Mouse (Mus musculus) kidney, embryonic 15.5 days (tissue): Measurements from ENCODE around the gene Arid1a. TPM values are rescaled to one million over a fixed set of nuclear protein-coding genes. Genes with fewer than 3 reads are reported as not detected.
A peak's percentile ranks its signal among the peaks of the same experiment; 100 is the strongest.

Experiments
- ATAC-seq: fragments of 200-750 bp; cut with Nextera tagmentation; replicated peaks from 2 replicates; pipeline ENCODE4 v1.8.0; 2017; ENCODE audit warnings: moderate TSS enrichment; ENCODE audit not compliant: low FRiP score
- H3K27ac ChIP-seq: fragments of 300-500 bp; sonication (generic); 2 replicates; pipeline ENCODE4 v1.5.1; 2015; ENCODE audit warnings: mild to moderate bottlenecking, inconsistent platforms
- H3K27me3 ChIP-seq: fragments of 300-500 bp; sonication (generic); 2 replicates; pipeline ENCODE4 v1.6.1; 2015; ENCODE audit warnings: inconsistent platforms
- H3K36me3 ChIP-seq: fragments of 300-500 bp; sonication (generic); 2 replicates; pipeline ENCODE4 v1.6.1; 2015; ENCODE audit warnings: inconsistent platforms
- H3K4me1 ChIP-seq: fragments of 300-500 bp; sonication (generic); 2 replicates; pipeline ENCODE4 v1.6.1; 2015; ENCODE audit warnings: inconsistent platforms
- H3K4me2 ChIP-seq: fragments of 300-500 bp; sonication (generic); 2 replicates; pipeline ENCODE4 v1.6.1; 2015; ENCODE audit warnings: moderate library complexity, mild to moderate bottlenecking, inconsistent platforms
- H3K4me3 ChIP-seq: fragments of 300-500 bp; sonication (generic); replicated peaks from 2 replicates; pipeline ENCODE4 v1.5.1; 2015; ENCODE audit warnings: mild to moderate bottlenecking, inconsistent platforms
- H3K9ac ChIP-seq: fragments of 300-500 bp; sonication (generic); 2 replicates; pipeline ENCODE4 v1.6.1; 2015; ENCODE audit warnings: mild to moderate bottlenecking, inconsistent platforms
- H3K9me3 ChIP-seq: fragments of 300-500 bp; sonication (generic); replicated peaks from 2 replicates; pipeline ENCODE4 v1.6.1; 2016; ENCODE audit warnings: inconsistent platforms
- WGBS: fragments of 180-500 bp; shearing (Covaris S2); methylation state at CpG from one replicate; pipeline ENCODE4 v1.1.7; 2015; ENCODE audit warnings: mixed read lengths; 5-methylcytosine and 5-hydroxymethylcytosine counted together
- polyA plus RNA-seq: library from polyadenylated mRNA; unstranded; fragments of >200 nt; fragmentation: Nextera tagmentation; extraction: Ambion mirVana; gene quantifications from 2 replicates; pipeline ENCODE4 v1.2.1, GENCODE M21; 2015

Arid1a gene
- polyA plus RNA-seq, 1 experiment from 2014 or later = 36.1 TPM

DNA sequence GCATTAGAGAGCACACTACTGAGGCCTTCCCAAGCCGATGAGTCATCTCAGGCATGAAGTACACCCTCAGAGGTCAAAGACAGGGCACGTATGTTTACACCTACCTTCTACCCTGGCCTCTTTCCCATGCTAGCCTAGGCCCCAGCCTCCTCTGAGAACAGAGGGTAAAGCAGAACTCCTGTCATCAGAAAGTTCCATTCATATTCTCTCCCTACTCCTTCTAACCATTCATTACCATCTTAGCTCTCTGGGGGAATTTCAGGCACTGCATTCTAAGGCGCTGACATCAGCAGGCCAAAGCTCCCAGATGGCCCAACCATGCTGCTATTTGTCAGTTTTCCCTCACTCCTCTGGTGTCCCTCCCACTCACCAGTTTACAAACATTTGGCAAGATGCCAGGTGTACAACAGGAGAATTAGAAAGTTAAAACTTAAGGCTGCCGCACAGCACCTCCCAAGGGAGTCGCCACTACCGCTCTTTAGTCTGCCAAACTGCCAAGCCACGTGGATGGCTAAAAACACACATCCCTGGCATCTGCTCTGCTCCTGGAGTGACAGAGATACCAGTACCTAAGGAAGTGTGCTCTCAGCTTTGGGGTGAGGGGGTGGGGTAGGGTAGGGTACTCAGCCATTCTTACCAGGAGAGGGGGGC is 68.0 kb downstream of the Arid1a start:
- no peak overlapping the region for H3K9ac ChIP-seq
- peaks cover 100% of the 10 kb centered on the region for H3K36me3 ChIP-seq
- no peak overlapping the region for H3K27ac ChIP-seq
- no peaks in the 10 kb centered on the region for H3K27me3 ChIP-seq
- WGBS = 63% methylated on average over 7 of the region's 7 CpGs
- no peak overlapping the region for H3K4me2 ChIP-seq
- ATAC-seq = 0 out of 2 replicates have a peak, but pooled peaks have one; percentile 19
- H3K4me3 ChIP-seq = no peak overlapping the region
- H3K4me1 ChIP-seq = peaks cover 43% of the 10 kb centered on the region
- H3K9me3 ChIP-seq = no peaks in the 10 kb centered on the region

DNA sequence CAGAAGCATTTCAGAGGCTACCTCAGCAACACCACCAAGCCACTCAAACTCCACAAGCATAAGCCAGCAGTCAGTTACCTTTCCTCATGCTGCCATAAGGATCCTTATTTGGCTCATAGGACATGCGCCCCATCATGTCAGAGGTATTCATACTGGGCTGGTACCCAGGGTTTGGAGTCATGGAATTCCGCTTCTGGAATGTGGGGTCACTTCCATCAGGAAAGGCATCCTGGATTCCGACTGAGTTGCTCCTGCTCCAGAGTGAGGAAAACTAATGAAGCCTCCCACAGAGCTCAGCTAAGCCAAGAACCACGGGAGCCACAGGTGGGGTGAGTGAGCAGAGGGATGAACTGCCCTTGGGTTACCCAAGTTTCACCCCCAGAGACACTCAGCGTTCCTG is 69.4 kb downstream of the Arid1a start:
- no peak for ATAC-seq
- Histone ChIP-seq H3K36me3 (peaks cover 98% of the 10 kb centered on the region), H3K9ac (no peak overlapping the region), H3K4me1 (peaks cover 38% of the 10 kb centered on the region), H3K27ac (no peak overlapping the region), H3K27me3 (no peaks in the 10 kb centered on the region), H3K4me3 (no peak overlapping the region), H3K9me3 (no peaks in the 10 kb centered on the region), H3K4me2 (no peak overlapping the region)
- 80% methylated on average over 5 of the region's 5 CpGs for WGBS

DNA sequence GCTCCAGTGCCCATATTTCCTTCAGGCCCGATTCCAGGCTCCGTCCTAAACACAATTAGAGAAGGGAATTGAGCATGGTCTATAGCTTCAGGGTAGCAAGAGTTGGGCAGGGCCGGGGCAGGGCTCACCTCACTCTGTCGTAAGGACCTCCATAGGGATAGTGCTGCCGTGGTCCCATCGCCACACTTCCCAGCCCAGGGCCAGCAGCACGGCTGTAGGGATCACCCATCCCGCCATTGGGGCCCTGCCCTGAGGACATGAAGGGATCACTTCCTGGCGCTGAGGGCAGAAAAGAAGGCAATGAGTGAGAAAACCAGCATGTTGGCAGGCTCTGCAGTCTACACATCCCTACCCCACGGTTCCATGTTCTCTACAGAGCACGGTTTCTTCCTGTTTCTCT is 70.1 kb downstream of the Arid1a start:
- Histone ChIP-seq H3K4me1 (peaks cover 31% of the 10 kb centered on the region), H3K4me2 (no peak overlapping the region), H3K27ac (no peak overlapping the region), H3K4me3 (no peak overlapping the region), H3K9ac (no peak overlapping the region), H3K9me3 (no peaks in the 10 kb centered on the region), H3K27me3 (no peaks in the 10 kb centered on the region), H3K36me3 (peaks cover 98% of the 10 kb centered on the region)
- 92% methylated on average over 11 of the region's 11 CpGs for WGBS
- ATAC-seq = no peak

DNA sequence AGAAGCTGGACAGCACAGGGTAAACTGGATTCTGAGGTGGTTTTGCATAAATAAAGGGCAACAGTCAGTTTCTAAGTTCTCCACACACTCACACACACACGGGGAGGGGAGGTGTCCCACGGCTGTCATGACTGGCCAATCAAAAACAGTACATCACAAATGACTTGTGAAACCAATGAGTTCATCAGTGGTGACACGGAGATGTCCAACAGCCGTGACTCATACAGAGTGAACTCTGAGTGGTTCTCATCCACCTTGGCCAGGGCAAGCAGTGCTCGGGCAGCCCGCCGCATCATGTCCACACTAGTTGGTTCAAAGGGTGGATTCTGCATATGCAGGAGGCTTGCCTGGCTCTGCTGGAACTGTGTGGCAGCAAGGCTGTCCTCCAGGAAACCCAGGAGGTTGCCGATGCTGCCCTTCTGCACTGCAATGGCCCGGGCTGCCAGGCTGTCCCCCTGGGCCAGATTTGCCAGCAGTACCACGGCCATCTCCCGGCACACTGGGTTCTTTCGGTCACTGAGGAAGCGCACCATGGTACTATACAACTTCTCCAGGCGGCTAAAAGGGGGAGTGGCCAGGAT is 76.3 kb downstream of the Arid1a start:
- H3K4me2 ChIP-seq = no peak overlapping the region
- peaks cover 72% of the 10 kb centered on the region for H3K36me3 ChIP-seq
- H3K27me3 ChIP-seq = no peaks in the 10 kb centered on the region
- 87% methylated on average over 14 of the region's 14 CpGs for WGBS
- ATAC-seq = no peak
- H3K27ac ChIP-seq = no peak overlapping the region
- H3K9me3 ChIP-seq = no peaks in the 10 kb centered on the region
- no peak overlapping the region for H3K4me3 ChIP-seq
- H3K9ac ChIP-seq = no peak overlapping the region
- peaks cover 26% of the 10 kb centered on the region for H3K4me1 ChIP-seq

DNA sequence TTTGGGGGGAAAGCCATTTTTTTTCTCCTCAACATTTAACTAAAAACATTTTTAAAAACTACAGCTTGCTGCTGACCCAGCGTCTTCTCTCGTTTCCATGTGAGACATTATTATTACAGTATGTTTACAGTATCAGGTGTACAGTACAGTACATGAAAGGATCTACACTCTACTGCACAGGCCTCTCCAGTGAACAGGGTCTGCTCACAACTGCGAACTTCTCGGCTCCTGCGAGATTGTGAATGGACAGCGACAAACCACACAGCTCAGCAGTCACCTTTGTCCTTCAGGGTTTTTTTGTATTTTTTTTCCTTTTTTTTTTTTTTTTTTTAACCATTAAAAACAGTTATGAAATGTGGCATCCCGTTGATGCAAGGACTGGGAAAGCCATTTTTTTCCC is 76.9 kb downstream of the Arid1a start:
- Histone ChIP-seq H3K4me1 (peaks cover 33% of the 10 kb centered on the region), H3K36me3 (peaks cover 66% of the 10 kb centered on the region), H3K4me2 (no peak overlapping the region), H3K9ac (no peak overlapping the region), H3K27ac (no peak overlapping the region), H3K27me3 (no peaks in the 10 kb centered on the region), H3K9me3 (no peaks in the 10 kb centered on the region), H3K4me3 (no peak overlapping the region)
- no peak for ATAC-seq
- WGBS = 80% methylated on average over 7 of the region's 7 CpGs

DNA sequence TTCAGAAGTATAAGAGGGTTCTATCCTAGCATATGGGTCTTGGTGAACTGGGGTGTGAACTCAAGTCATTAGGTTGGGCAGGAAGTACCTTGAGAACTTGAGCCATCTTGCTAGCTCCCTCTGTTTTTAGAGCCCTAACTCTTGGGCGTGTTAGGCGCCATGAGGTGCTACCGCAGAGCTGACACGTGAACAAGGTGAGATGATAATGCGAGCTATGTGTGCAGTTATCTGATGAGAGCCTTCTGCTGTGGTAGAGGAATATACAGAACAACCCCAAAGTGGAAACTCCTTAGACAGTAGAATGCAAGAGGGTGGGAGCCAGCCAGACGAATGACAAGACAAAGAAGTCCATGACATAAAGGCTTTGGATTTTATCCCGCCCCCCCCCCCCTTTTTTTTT is 79.3 kb downstream of the Arid1a start:
- Histone ChIP-seq H3K4me2 (no peak overlapping the region), H3K9ac (no peak overlapping the region), H3K27me3 (no peaks in the 10 kb centered on the region), H3K36me3 (peaks cover 44% of the 10 kb centered on the region), H3K4me1 (peaks cover 48% of the 10 kb centered on the region), H3K4me3 (no peak overlapping the region), H3K9me3 (no peaks in the 10 kb centered on the region), H3K27ac (no peak overlapping the region)
- no peak for ATAC-seq
- WGBS = 71% methylated on average over 7 of the region's 7 CpGs

DNA sequence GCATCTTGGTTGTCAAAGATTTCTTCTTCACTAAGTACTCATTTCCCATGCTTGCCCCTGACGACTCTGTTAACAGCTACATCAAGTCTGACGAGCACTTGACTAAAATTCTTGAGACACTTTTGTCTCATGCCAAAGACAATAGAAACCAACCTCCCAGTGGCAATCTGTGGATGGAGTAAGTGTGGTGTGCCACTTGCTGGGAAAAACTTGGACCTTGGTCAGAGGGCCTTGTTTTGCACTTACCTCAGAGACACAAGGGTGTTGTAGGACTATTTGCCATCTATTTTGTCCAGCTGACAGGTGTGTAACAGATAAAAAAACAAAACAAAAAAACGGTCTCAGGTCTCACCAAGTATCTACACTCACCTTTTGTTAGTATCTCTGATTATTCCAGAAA is 80.4 kb downstream of the Arid1a start:
- H3K9ac ChIP-seq = peak overlapping the region; percentile 27; the same call in 1 of the 2 replicates
- H3K4me2 ChIP-seq = peak overlapping the region; percentile 28
- peak overlapping the region; percentile 100 for H3K27ac ChIP-seq
- H3K36me3 ChIP-seq = peaks cover 33% of the 10 kb centered on the region
- H3K4me1 ChIP-seq = peaks cover 55% of the 10 kb centered on the region
- H3K4me3 ChIP-seq = no peak overlapping the region
- WGBS = 21% methylated on average over 3 of the region's 3 CpGs
- no peak for ATAC-seq
- no peaks in the 10 kb centered on the region for H3K27me3 ChIP-seq
- H3K9me3 ChIP-seq = no peaks in the 10 kb centered on the region

DNA sequence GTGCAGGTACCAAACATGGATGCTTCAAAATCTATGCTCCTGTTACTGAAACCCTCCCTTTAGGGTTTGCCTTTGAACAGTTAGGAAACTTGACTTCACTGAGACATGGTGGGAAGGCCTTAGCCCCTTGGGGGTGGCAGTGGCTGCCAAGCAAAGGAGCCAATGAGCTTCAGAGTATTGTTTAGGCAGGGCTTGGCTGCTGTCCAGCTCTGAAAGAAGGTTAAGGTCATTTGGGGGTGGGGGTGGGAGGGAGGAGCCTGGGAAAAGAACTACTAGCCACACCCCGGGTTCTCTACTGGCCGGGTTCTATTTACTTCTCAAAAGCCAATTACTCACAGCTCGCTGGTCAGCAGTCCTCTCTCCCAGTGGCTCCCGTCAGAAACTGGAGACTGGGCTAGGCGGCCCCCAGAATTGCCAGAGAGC is 81.0 kb downstream of the Arid1a start:
- ATAC-seq = peak; percentile 55
- Histone ChIP-seq H3K4me2 (peak overlapping the region; percentile 28), H3K27me3 (no peaks in the 10 kb centered on the region), H3K4me3 (no peak overlapping the region), H3K4me1 (peaks cover 59% of the 10 kb centered on the region), H3K9ac (peak overlapping the region; percentile 27; the same call in 1 of the 2 replicates), H3K9me3 (no peaks in the 10 kb centered on the region), H3K36me3 (peaks cover 27% of the 10 kb centered on the region), H3K27ac (peak overlapping the region; percentile 100)
- WGBS = under 1% methylated on average over 5 of the region's 5 CpGs

DNA sequence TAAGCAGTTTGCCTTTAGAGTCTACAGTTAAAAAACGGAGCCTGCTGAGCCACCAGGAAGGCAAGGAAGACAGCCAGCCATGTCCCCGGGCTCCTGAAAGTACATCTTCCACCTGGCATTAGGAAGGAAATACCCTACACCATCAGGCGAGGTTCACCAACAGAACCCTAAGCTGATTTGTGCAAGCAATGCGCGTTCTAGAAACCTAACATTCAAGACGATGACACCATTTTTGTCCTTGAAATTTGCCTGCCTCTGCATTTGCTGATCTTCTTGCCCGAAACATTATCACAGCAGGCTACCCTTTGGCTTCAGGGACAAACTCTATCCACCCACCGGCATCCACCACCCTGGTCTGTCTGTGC is 82.3 kb downstream of the Arid1a start:
- H3K4me1 ChIP-seq = peaks cover 72% of the 10 kb centered on the region
- 51% methylated on average over 8 of the region's 8 CpGs for WGBS
- peak overlapping the region; percentile 100 for H3K27ac ChIP-seq
- no peaks in the 10 kb centered on the region for H3K27me3 ChIP-seq
- no peak for ATAC-seq
- no peak overlapping the region; the same call in 1 of the 2 replicates for H3K4me3 ChIP-seq
- peak overlapping the region; percentile 82 for H3K4me2 ChIP-seq
- peaks cover 15% of the 10 kb centered on the region for H3K36me3 ChIP-seq
- H3K9me3 ChIP-seq = no peaks in the 10 kb centered on the region
- H3K9ac ChIP-seq = no peak overlapping the region

DNA sequence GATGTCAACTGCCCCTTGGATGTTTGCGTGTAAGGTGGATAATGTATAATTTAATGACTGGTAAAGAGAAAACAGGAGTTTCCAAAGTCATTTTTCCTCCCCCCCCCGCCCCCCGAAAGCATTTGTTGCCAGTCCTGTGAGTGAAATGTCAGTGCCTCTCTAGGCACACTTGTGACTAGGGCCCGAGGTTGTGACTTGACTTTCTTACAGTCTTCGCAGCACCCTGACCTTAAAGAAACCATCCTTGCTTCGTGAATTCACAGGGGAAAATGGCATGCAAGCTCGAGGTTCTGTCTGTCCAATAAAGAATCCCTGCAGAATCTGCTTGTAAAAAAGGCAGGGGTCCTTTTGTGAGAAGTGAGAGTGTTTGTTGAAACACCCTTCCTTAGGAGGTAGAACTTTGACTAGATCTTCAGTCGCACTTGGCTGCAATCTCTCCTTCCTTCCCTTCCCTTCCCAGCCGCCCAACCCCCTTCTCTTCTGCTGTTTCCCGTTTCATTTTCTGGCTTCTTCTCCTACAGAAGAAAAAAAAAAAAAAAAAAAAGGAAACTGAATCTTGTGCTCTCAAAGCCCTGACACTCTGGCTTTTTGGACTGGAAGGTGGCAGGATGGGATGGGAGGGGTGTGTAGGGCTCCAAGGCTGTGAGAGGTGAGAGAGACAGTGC is 82.8 kb downstream of the Arid1a start:
- H3K9ac ChIP-seq = no peak overlapping the region
- H3K36me3 ChIP-seq = peaks cover 12% of the 10 kb centered on the region
- peak overlapping the region; percentile 100 for H3K27ac ChIP-seq
- no peak for ATAC-seq
- peaks cover 73% of the 10 kb centered on the region for H3K4me1 ChIP-seq
- H3K4me3 ChIP-seq = peak overlapping the region; percentile 82
- WGBS = 22% methylated on average over 9 of the region's 10 CpGs
- H3K9me3 ChIP-seq = no peaks in the 10 kb centered on the region
- H3K4me2 ChIP-seq = peak overlapping the region; percentile 82
- H3K27me3 ChIP-seq = no peaks in the 10 kb centered on the region

DNA sequence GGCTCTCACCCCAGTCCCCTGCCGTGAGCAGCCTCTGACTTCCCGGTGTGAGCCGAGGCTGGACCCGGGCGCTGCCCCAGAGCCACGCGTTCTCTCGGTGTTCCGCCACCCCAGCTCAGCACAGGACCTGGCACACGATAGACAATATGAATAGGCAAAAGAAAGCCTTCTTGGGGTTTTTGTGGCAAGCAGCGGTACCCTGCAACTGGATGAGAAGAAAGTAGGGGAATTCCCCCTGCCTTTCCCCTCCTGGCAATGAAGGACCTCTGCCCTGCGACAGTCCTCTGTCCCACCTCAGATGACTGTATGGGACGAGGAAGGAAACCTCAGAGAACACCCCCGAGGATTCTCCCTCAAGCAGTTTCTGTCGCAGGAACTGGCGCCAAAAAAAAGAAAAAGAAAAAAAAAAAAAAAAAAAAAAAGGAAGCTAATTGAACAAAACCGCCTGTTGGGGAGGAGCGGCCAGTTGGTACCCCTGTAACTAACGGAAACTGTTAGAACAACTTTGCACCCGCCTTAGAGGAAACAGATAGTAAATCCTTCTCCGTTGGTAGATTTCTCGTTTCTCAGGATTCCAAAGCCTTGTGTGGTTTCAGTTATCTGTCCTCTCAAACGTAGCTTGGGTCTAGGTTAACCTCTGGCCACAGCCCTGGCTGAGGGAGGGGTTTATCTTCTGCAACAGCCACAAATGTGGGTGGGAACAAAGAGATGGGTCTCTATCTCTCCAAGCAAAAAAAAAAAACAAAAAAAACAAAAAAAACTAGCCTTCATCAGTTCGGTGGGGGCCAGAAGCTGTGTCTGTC is 83.5 kb downstream of the Arid1a start:
- Histone ChIP-seq H3K4me2 (peak overlapping the region; percentile 82), H3K27ac (peak overlapping the region; percentile 100), H3K36me3 (peaks cover 11% of the 10 kb centered on the region; the same call in 1 of the 2 replicates), H3K4me1 (peaks cover 71% of the 10 kb centered on the region), H3K9me3 (no peaks in the 10 kb centered on the region), H3K4me3 (peak overlapping the region; percentile 82), H3K9ac (peak overlapping the region; percentile 74), H3K27me3 (no peaks in the 10 kb centered on the region)
- ATAC-seq = peak; percentile 61
- 0% methylated on average over 24 of the region's 24 CpGs for WGBS
